Mouse (Mus musculus) liver, adult 2 months (tissue): Measurements from ENCODE around the gene Pgghg.

Source experiments
- CTCF ChIP-seq: fragments of 200-500 bp; IDR thresholded peaks from 2 replicates; pipeline ENCODE4 v1.5.1; 2011; ENCODE audit warnings: low read depth, low read length, control low read depth
- POLR2A ChIP-seq: fragments of 200-500 bp; IDR thresholded peaks from 2 replicates; pipeline ENCODE4 v1.6.1; 2011; ENCODE audit warnings: low read length, control low read depth; ENCODE audit not compliant: insufficient read depth; ENCODE audit errors: extremely low read depth

- TF ChIP-seq CTCF (no peak), POLR2A (no peak)
Measured at GRCm38 (mm10) chr7:140905642-140906081, 35.5 kb upstream of the Pgghg start.
